Mouse (Mus musculus) CH12F3 (cell line): Measurements from ENCODE around the gene Dad1.

Experiments
- in situ Hi-C: fragments of 300-500 bp; cut with MboI; formaldehyde crosslinking; loops from 2 replicates; pipeline ENCODE4 v1.14.3; 2020; ENCODE audit warnings: low sequenced_read_pairs

The Dad1 gene

GRCm38 (mm10) chr14:54210401-54210800 lies 43.5 kb downstream of the Dad1 start:
- in situ Hi-C loops: no loop called here

DNA sequence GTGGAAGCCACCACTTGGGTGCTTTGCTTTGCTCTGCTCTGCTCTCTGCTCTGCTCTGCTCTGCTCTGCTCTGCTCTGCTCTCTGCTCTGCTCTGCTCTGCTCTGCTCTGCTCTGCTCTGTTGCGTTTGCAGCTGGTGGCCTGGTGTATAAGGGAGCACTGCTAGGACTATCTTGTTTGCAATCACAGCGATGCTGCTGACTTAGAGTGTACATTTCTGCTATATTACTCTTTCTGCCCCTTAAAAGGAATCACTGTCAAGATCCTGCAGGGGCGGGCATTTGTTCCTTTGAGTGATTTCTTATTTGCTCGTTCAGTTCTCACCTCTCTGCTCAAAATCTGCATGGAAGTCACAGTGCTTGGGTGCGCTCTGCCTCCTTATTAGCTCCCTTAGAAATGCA lies 44.0 kb downstream of the Dad1 start:
- in situ Hi-C loops: no loop called here

DNA sequence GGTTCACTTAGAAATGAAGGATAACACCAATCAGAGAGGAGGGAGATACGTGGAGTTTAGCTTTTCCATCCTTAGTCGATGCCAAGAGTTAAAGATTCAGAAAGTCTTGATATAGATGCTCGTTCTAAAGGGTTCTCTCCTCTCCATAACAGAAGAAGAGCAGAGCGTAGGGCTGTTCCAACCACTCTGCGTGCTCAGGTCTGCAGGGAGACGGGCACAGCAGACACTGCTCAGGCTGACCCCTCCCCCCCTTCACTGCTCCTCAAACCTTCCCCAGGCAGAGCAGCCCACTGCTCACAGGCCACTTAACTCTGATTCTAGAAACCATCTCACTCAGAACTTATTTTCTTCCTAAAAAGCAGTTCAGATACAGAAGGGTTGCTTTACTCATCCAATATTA lies 45.2 kb downstream of the Dad1 start:
- in situ Hi-C loops: no loop called here

GRCm38 (mm10) chr14:54207924-54208323 lies 46.0 kb downstream of the Dad1 start:
- in situ Hi-C loops: no loop called here

DNA sequence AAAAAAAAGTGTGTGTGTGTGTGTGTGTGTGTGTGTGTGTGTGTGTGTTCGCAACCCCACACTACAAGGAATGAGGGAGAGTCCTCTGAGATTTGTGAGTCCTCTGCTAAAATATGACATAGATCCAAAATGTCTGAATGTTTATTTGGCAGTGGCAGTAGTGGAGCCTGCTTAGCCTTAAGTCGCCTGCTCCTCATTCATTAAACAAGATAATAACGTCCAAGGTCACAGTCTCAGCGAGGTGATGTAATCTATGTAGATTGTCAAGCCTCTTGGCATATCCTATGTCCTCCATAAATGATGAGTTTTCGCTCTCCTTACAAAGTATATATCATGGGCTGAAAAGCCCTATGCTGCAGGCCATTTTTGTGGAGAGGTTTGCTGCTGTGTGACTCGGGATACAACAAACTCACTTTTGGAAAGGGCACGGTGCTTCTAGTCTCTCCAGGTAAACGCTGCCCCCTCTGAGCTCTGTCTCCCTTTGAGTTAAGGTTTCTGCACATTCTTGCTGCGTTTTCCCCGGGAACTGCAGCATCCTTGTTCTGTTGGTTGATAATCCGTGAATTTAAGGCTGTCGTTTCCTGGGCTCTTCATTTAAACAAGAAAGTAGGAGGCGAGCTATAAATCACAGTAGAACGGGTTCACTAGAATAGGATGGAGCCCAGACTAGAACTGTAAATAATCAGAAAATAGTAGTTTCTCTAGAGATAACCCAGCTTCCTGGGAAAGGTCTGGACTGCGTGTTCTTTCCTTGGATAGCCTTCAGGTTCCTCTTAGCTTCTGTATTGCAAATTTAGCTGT lies 47.0 kb downstream of the Dad1 start:
- in situ Hi-C loops: no loop called here

DNA sequence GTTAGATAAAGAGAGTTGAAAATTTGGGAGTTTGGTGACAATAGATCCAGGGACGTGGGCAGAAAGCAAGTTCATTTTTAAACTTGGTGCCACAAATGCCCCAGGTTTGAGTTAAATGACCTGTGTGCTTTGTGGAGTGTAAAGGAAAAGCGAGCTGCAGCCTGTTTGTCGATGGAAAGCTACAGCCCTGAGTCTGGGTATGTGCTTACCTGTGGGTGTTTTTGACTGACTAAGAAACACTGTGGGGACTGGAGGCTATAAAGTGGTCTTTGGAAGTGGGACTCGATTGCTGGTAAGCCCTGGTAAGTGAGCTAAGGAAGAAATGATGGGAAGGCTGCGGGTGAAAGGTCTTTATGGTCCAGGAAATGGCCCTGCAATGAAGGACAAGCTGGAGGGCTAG lies 47.6 kb downstream of the Dad1 start:
- in situ Hi-C loops: no loop called here

- in situ Hi-C loops: no loop called here
Measured at GRCm38 (mm10) chr14:54205904-54206303, 48.0 kb downstream of the Dad1 start.

DNA sequence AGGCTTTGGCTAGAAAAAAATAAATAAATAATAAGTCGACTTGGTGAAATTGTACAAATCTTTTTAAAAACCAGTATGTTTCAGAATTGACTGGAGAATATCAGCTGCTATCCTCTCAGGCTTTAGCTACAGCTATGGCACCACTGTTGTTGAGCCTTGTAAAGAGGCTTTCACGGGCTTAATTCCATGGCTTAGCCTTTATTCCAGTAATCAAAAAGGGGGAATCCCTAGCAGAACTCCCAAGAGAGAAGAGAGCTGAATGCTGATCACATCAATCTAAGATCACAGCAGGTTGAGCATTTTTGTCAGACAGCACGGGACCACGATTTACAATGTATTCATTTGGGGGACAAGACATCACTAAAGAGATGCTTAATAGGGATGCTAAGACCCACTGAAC lies 49.1 kb downstream of the Dad1 start:
- in situ Hi-C loops: no loop called here

- in situ Hi-C loops: no loop called here
Measured at GRCm38 (mm10) chr14:54204311-54204710, 49.6 kb downstream of the Dad1 start.

DNA sequence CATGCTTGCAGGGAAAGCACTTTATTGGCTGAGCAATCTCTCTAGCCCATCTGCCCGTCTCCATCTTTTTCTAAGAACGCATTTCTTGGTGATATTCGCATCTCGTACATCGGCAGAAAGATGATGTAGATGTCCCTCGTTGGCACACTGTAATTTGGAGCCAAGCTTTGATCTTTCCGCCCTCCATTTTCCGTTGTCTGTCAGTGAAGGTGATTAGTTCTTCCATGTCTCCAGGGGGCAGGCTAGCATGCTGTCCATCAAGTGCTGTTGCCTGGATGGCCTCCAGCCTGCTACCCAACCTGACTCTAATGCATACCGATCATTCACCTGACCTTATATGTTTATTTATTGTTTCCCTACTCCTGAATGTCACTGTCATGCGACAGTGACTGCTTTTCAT lies 50.1 kb downstream of the Dad1 start:
- in situ Hi-C loops: no loop called here

- in situ Hi-C loops: no loop called here
Measured at GRCm38 (mm10) chr14:54203207-54203606, 50.7 kb downstream of the Dad1 start.

GRCm38 (mm10) chr14:54200363-54200762 lies 53.5 kb downstream of the Dad1 start:
- in situ Hi-C loops: no loop called here

DNA sequence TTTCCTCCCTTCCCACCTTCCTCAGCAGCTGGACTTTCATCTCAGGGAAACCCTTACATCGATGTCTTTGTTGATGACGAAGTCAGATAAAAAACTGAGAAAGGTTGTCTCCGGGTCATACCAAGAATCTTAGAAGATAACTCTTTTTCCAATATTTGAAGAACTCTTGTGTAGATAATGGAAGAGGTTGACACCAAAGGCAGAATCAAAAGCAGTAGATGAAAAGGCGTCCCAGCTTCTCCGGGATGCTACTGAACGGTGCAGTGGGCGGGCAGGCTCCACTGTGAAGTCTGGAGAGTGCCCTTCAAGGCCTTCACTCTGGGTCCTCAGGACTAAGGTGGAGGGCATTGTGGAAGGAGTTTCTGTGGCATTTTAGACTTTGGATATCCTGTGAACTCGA lies 54.2 kb downstream of the Dad1 start:
- in situ Hi-C loops: no loop called here

DNA sequence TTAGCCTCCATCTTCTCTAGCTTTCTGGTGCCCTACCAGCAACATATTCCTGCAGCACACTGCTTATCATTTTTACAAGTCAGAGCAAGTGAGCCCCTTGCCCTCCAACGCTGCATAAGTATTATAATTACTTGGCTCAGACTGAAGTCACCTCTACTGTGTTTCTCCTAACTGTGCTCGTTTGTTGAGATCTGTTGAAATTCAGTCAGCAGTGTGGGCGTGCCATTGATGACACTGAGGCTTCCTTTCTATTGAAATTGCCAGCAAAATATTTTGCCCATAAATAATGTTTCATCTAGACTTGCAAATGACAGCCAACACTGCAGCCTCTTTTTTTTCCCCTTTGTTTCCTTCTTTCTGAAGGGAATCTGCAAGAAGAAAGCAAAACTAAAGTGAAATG lies 56.2 kb downstream of the Dad1 start:
- in situ Hi-C loops: no loop called here

DNA sequence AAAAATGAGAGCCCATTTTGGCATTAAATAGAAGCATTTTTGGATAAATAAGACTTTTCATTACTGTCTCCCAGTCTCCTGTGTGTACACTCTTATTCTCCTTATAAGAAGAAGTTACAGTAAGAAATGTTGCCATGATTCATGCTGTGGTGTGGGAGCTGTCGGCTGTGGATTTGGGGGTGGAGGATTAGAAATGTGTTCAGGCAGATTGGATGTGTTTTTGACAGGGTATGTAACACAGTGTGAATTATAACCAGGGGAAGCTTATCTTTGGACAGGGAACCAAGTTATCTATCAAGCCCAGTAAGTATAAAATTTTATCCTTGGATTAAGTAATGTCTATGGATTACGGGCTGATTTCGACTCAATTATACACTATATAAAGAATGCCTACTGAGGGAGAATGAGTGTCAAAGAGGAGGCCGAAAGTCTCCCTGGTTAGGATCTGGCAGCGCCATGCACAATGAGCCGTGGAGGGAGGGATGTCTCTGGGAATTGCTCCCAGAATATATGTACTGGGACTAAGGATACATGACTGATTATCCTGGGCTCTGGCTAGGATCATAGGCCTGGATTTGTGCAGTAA lies 58.0 kb downstream of the Dad1 start:
- in situ Hi-C loops: no loop called here

DNA sequence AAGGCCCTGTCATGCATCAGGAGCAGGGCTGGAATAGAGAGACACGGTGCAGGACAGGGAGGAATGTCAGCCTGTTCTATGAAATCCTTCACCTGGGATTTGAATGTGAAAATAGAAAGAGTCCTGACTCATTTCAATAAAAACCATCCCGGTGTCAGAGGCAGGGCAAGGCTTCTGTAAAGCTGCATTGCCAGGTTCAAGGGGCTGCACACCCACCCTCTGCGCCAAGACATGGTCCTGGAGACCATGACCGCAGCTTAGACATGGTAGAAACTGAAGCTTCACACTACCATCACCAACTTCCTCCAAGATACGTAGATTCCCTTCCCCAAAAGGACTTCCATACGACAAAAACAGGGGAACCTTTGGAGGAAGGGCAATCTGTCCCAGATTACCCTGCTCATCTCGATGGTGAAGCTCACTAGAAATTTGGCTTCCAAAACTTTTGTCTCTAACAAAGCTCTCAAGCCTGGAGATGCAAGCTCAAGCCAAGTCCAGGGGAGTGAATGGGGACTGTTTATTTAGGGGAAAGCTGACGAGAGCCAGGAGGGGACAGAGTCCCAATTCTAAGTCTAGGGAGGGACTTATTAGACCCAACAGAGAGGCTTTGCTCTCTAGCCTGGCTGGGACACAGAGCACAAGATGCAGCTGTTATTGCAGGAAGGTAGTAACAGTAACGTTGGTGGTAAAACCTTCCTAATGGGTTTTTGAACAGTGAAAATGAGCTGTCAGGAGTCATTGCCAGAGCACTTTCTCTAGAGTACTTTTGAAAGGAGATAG lies 60.4 kb downstream of the Dad1 start:
- in situ Hi-C loops: no loop called here

DNA sequence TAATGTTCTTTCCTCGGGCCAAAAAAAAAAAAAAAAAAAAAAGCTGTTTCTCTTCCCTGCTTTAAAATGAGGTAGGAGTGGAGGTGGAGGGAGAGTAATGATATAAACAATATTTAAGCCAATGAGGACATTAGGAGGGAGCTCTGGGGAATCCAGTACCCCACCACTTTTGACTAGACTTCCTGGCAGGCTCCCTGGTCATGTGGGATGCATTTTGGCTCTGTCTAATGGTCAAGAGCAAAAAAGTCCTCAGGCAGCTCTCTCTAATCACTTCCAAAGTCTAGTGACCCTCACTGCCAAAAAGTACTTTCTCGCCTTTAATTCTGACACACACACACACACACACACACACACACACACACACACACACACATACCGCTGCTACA lies 61.4 kb downstream of the Dad1 start:
- in situ Hi-C loops: no loop called here

- in situ Hi-C loops: no loop called here
Measured at GRCm38 (mm10) chr14:54191594-54192461, 62.1 kb downstream of the Dad1 start.

DNA sequence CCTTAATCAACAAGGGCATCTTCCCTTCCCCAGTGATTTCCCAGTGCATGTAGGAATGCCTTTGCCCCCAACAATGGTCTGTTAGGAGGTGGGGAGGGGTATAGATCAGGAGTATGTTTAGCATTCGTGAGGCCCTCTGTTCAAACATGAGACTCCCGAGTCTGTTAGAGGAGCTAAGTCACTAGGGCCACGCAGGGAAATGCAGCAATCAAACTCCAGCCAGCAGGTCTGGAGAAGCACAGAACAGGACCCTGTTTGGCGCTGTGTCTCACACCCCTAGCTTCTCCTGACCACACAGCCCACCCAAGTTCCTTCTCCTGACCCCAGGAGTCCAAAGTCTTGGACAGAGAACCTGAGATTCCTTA lies 62.9 kb downstream of the Dad1 start:
- in situ Hi-C loops: no loop called here

DNA sequence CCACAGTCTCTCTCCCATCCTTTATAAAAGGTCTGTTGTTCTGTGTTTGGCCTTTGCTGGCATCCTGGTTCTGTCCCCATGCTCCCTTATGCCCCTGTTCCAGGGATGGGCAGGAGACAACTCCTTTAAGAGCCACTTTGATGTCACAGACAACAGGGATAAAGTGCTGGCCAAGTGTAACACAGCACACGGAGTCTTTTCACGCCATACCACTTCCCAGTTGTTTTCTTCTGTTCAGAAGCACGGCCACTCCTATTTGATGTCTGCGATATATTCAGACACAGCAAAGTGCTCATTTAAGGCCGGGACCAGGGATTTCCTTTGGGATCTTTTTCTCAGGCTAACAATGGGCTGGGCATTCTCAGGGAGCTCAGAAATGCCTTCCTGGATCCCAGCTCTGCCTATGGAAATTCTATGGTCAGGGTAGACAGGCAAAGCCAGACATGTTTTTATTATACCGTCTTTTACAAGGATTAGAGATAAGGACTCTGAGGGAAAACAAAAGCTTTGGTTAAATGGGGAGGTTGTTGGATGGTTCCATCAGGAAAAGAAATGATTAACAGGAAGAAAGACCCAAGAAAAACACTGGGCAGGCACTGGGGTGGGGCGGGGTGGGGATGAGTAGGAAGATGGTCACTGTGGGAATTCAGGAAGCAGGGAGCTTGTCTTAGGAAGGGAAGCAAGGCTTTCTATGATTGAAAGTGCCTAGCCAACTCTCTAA lies 63.4 kb downstream of the Dad1 start:
- in situ Hi-C loops: no loop called here

DNA sequence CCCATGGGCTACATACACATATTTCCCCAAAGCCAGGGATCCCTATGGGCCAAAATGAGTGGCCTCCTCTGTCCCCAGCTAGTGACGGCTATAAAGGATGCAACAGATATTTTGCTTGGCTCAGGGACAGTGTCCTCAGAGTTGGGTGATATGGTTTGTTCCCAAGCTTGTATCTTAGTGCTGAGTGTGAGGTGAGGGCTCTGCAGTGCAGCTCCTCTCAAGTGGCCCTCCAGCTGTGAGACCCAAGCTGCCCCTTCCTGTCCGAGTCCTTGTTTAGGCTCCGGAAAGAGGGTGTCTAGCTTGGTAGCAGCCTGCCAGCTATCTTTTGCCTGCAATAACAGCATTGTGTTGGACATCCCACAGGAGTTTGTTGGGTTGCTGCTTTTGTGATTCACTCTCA lies 64.6 kb downstream of the Dad1 start:
- in situ Hi-C loops: no loop called here
